Mouse (Mus musculus) lung, embryonic 15.5 days (tissue): ENCODE measurements around the gene 1700001L19Rik. TPM values are rescaled to one million over a fixed set of nuclear protein-coding genes. Genes with fewer than 3 reads are reported as not detected.

ENCODE experiments used
- ATAC-seq: fragments of 200-750 bp; cut with Nextera tagmentation; 2 replicates; pipeline ENCODE4 v1.8.0; 2017; ENCODE audit warnings: moderate number of reproducible peaks, borderline replicate concordance; ENCODE audit not compliant: low FRiP score, low TSS enrichment; ENCODE audit errors: extremely low read depth
- H3K27ac ChIP-seq: fragments of 300-500 bp; sonication (generic); 2 replicates; pipeline ENCODE4 v1.5.1; 2015; ENCODE audit warnings: moderate library complexity, mild to moderate bottlenecking, inconsistent platforms
- H3K27me3 ChIP-seq: fragments of 300-500 bp; sonication (generic); 2 replicates; pipeline ENCODE4 v1.6.1; 2015; ENCODE audit warnings: inconsistent platforms
- H3K36me3 ChIP-seq: fragments of 300-500 bp; sonication (generic); 2 replicates; pipeline ENCODE4 v1.6.1; 2015; ENCODE audit warnings: inconsistent platforms
- H3K4me1 ChIP-seq: fragments of 300-500 bp; sonication (generic); 2 replicates; pipeline ENCODE4 v1.6.1; 2015; ENCODE audit warnings: inconsistent platforms
- H3K4me2 ChIP-seq: fragments of 300-500 bp; sonication (generic); 2 replicates; pipeline ENCODE4 v1.6.1; 2015; ENCODE audit warnings: inconsistent platforms, mild to moderate bottlenecking, moderate library complexity
- H3K4me3 ChIP-seq: fragments of 300-500 bp; sonication (generic); 2 replicates; pipeline ENCODE4 v1.5.1; 2015; ENCODE audit warnings: mild to moderate bottlenecking, inconsistent platforms
- H3K9ac ChIP-seq: fragments of 300-500 bp; sonication (generic); 2 replicates; pipeline ENCODE4 v1.6.1; 2015; ENCODE audit warnings: inconsistent platforms
- H3K9me3 ChIP-seq: fragments of 300-500 bp; sonication (generic); 2 replicates; pipeline ENCODE4 v1.6.1; 2016; ENCODE audit warnings: inconsistent platforms
- WGBS: fragments of 180-500 bp; shearing (Covaris S2); methylation state at CpG from one replicate; pipeline ENCODE4 v1.1.7; 2015; 5-methylcytosine and 5-hydroxymethylcytosine counted together
- polyA plus RNA-seq: library from polyadenylated mRNA; unstranded; fragments of >200 nt; fragmentation: Nextera tagmentation; extraction: Ambion mirVana; gene quantifications from 2 replicates; pipeline ENCODE4 v1.2.1, GENCODE M21; 2015

The 1700001L19Rik gene
- polyA plus RNA-seq, 1 experiment from 2014 or later, result 1.6 TPM

DNA sequence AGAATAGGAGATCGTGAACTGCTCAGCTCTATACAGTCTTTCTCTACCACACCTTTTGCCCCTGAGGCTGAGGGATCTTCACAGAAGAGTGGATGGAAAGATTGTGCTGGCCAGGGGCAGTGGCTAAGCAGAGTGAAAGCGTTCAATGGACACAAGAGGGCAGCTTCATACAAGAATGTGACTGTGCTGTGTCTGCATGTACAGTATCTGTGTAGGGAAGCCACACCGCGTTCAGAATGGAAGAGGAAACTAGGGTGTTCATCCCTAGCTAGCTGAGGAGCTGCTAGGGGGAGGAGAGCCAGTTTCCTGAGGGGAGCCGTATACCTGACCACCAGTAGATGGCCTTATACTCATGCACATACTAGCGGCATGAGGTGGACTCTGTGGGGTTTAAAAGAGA, 25.6 kb downstream of the 1700001L19Rik start:
- Histone ChIP-seq H3K4me2 (no peak overlapping the region), H3K27me3 (no peaks in the 10 kb centered on the region), H3K4me1 (no peaks in the 10 kb centered on the region), H3K9ac (no peak overlapping the region), H3K9me3 (peaks cover 4% of the 10 kb centered on the region; the same call in 1 of the 2 replicates), H3K36me3 (peaks cover 27% of the 10 kb centered on the region), H3K4me3 (no peak overlapping the region), H3K27ac (no peak overlapping the region)
- ATAC-seq, result peak; percentile 35; the same call in 1 of the 2 replicates
- WGBS, result 51% methylated on average over 6 of the region's 6 CpGs

GRCm38 (mm10) chr13:68627041-68627440, 29.8 kb downstream of the 1700001L19Rik start:
- no peak overlapping the region for H3K27ac ChIP-seq
- WGBS, result 52% methylated on average over 3 of the region's 3 CpGs
- ATAC-seq, result no peak
- H3K4me3 ChIP-seq, result no peak overlapping the region
- H3K4me2 ChIP-seq, result no peak overlapping the region
- peaks cover 23% of the 10 kb centered on the region for H3K36me3 ChIP-seq
- no peaks in the 10 kb centered on the region for H3K9me3 ChIP-seq
- H3K9ac ChIP-seq, result no peak overlapping the region
- H3K27me3 ChIP-seq, result no peaks in the 10 kb centered on the region
- no peaks in the 10 kb centered on the region for H3K4me1 ChIP-seq

DNA sequence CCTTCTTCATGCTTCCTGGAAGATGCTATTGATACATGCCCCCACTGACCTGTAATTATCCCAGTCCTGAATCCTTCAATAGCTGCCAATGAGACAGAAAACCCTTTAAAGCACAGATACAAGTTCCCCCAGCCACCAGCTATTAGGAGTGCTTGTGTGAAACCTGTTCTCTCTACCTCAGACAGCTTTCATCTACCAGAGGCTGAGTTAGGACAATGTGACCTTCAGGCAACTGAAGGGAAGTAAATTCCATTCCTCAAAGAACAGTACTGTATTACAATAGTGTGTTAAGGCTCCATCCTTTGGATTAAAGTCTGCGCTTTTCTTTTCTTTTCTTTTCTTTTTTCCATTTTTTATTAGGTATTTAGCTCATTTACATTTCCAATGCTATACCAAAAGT, 45.6 kb downstream of the 1700001L19Rik start:
- Histone ChIP-seq H3K4me3 (no peak overlapping the region), H3K9ac (no peak overlapping the region), H3K4me1 (no peaks in the 10 kb centered on the region), H3K4me2 (no peak overlapping the region), H3K9me3 (no peaks in the 10 kb centered on the region), H3K36me3 (peaks cover 21% of the 10 kb centered on the region), H3K27ac (no peak overlapping the region), H3K27me3 (no peaks in the 10 kb centered on the region)
- ATAC-seq, result no peak
- WGBS, result 100% methylated on average over 1 of the region's 1 CpGs

Other genes starting within 250 kb of the 1700001L19Rik start
- gene Mtrr, start 15.3 kb upstream of the 1700001L19Rik start, polyA plus RNA-seq, result 20.3 and 23.3 TPM in 2 replicates
- 34.7 and 36.0 TPM in 2 replicates for gene Fastkd3, start 15.2 kb upstream of the 1700001L19Rik start, polyA plus RNA-seq